Mouse (Mus musculus) embryonic facial prominence, embryonic 12.5 days (tissue): ENCODE data around the gene Gramd4. TPM values are rescaled to one million over a fixed set of nuclear protein-coding genes. Genes with fewer than 3 reads are reported as not detected.

ENCODE experiments used
- ATAC-seq: fragments of 200-750 bp; cut with Nextera tagmentation; 2 replicates; pipeline ENCODE4 v1.8.0; 2017; ENCODE audit not compliant: insufficient number of reproducible peaks, insufficient read depth, low FRiP score, low TSS enrichment
- H3K27ac ChIP-seq: fragments of 300-500 bp; sonication (generic); 2 replicates; pipeline ENCODE4 v1.5.1; 2016; ENCODE audit warnings: mild to moderate bottlenecking
- H3K27me3 ChIP-seq: fragments of 300-500 bp; sonication (generic); 2 replicates; pipeline ENCODE4 v1.6.1; 2016; ENCODE audit warnings: mild to moderate bottlenecking, moderate library complexity
- H3K36me3 ChIP-seq: fragments of 300-500 bp; sonication (generic); 2 replicates; pipeline ENCODE4 v1.6.1; 2016; ENCODE audit warnings: mild to moderate bottlenecking
- H3K4me1 ChIP-seq: fragments of 300-500 bp; sonication (generic); 2 replicates; pipeline ENCODE4 v1.6.1; 2016
- H3K4me2 ChIP-seq: fragments of 300-500 bp; sonication (generic); replicated peaks from 2 replicates; pipeline ENCODE4 v1.6.1; 2016; ENCODE audit warnings: mild to moderate bottlenecking, moderate library complexity
- H3K4me3 ChIP-seq: fragments of 300-500 bp; sonication (generic); 2 replicates; pipeline ENCODE4 v1.5.1; 2016; ENCODE audit warnings: mild to moderate bottlenecking
- H3K9ac ChIP-seq: fragments of 300-500 bp; sonication (generic); 2 replicates; pipeline ENCODE4 v1.6.1; 2016; ENCODE audit warnings: mild to moderate bottlenecking, moderate library complexity
- H3K9me3 ChIP-seq: fragments of 300-500 bp; sonication (generic); 2 replicates; pipeline ENCODE4 v1.6.1; 2016; ENCODE audit warnings: mild to moderate bottlenecking, moderate library complexity
- WGBS: fragments of 180-500 bp; shearing (Covaris S2); methylation state at CpG from one replicate; pipeline ENCODE4 v1.1.7; 2016; 5-methylcytosine and 5-hydroxymethylcytosine counted together
- polyA plus RNA-seq: library from polyadenylated mRNA; unstranded; fragments of >200 nt; fragmentation: Nextera tagmentation; extraction: Ambion mirVana; gene quantifications from 2 replicates; pipeline ENCODE4 v1.2.1, GENCODE M21; 2016

The Gramd4 gene
- polyA plus RNA-seq, 1 experiment from 2014 or later = 19.4 TPM

GRCm38 (mm10) chr15:86109650-86110211 lies 52.2 kb downstream of the Gramd4 start:
- no peak overlapping the region for H3K4me2 ChIP-seq
- H3K27me3 ChIP-seq = no peaks in the 10 kb centered on the region
- no peak overlapping the region for H3K4me3 ChIP-seq
- H3K36me3 ChIP-seq = no peaks in the 10 kb centered on the region
- H3K9ac ChIP-seq = no peak overlapping the region
- no peaks in the 10 kb centered on the region for H3K9me3 ChIP-seq
- no peak for ATAC-seq
- WGBS = 77% methylated on average over 8 of the region's 8 CpGs
- H3K4me1 ChIP-seq = peaks cover 15% of the 10 kb centered on the region
- no peak overlapping the region for H3K27ac ChIP-seq

DNA sequence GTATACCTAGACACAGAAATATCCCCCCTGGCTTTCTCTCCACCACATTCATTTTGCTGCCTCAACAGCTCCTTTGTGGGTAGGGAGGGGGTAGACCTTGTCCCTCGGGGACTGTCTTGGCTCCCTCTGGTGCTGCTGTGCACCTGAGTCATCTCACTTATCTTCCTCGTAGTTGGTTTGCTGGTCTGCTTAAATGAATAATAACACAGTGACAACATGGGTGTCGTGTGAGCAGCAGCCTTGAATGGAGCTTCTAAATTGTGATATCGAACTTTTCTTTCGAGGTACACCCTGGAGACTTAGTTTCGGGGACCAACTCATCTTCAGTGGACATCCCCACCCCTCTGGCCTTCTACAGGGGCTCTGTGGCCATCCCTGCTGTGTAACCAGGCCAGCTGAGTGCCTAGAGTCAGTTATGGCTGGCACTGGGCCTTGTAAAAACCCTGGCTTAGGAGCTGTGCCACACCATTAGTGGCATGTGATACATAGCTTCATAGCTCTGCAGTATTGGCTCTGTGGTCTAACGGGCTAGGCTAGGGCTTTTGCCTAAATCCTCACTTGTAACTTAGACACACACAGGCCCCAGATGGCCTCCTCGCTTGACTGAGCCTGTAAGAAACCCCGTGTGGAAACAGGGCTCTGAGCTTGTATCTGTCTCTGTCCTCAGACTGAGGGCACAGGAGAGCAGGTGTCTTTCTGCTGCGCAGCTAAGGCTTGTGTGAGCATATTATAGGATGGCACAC lies 53.0 kb downstream of the Gramd4 start:
- 79% methylated on average over 10 of the region's 10 CpGs for WGBS
- no peak for ATAC-seq
- Histone ChIP-seq H3K4me2 (no peak overlapping the region), H3K4me1 (peaks cover 15% of the 10 kb centered on the region), H3K9me3 (no peaks in the 10 kb centered on the region), H3K9ac (no peak overlapping the region), H3K4me3 (no peak overlapping the region), H3K27ac (no peak overlapping the region), H3K36me3 (no peaks in the 10 kb centered on the region), H3K27me3 (no peaks in the 10 kb centered on the region)

GRCm38 (mm10) chr15:86112707-86113341 lies 55.3 kb downstream of the Gramd4 start:
- Histone ChIP-seq H3K9ac (no peak overlapping the region), H3K9me3 (no peaks in the 10 kb centered on the region), H3K4me3 (no peak overlapping the region), H3K4me1 (peaks cover 15% of the 10 kb centered on the region), H3K27ac (peak overlapping the region; percentile 47; the same call in 1 of the 2 replicates), H3K27me3 (no peaks in the 10 kb centered on the region), H3K4me2 (no peak overlapping the region), H3K36me3 (no peaks in the 10 kb centered on the region)
- WGBS = 8% methylated on average over 10 of the region's 10 CpGs
- ATAC-seq = no peak

GRCm38 (mm10) chr15:86113342-86113710 lies 55.8 kb downstream of the Gramd4 start:
- peaks cover 2% of the 10 kb centered on the region; the same call in 1 of the 2 replicates for H3K36me3 ChIP-seq

GRCm38 (mm10) chr15:86116421-86116820 lies 58.9 kb downstream of the Gramd4 start:
- H3K4me1 ChIP-seq = peaks cover 15% of the 10 kb centered on the region
- H3K36me3 ChIP-seq = peaks cover 21% of the 10 kb centered on the region; the same call in 1 of the 2 replicates
- H3K27me3 ChIP-seq = no peaks in the 10 kb centered on the region
- H3K4me3 ChIP-seq = no peak overlapping the region
- 63% methylated on average over 5 of the region's 5 CpGs for WGBS
- H3K4me2 ChIP-seq = no peak overlapping the region
- H3K27ac ChIP-seq = no peak overlapping the region
- no peaks in the 10 kb centered on the region for H3K9me3 ChIP-seq
- no peak for ATAC-seq
- H3K9ac ChIP-seq = no peak overlapping the region

More at GRCm38 (mm10) chr15:86113342-86113710, 55.8 kb downstream of the Gramd4 start:
- Histone ChIP-seq H3K27ac (0 out of 2 replicates have a peak overlapping the region, but pooled peaks have one; percentile 47), H3K4me3 (no peak overlapping the region), H3K9me3 (no peaks in the 10 kb centered on the region), H3K27me3 (no peaks in the 10 kb centered on the region), H3K4me2 (0 out of 2 replicates have a peak overlapping the region, but pooled peaks have one; percentile 15), H3K4me1 (peaks cover 15% of the 10 kb centered on the region), H3K9ac (no peak overlapping the region)
- ATAC-seq = no peak
- WGBS = 7% methylated on average over 9 of the region's 9 CpGs

- Histone ChIP-seq H3K9me3 (no peaks in the 10 kb centered on the region), H3K9ac (no peak overlapping the region), H3K4me3 (no peak overlapping the region), H3K27ac (no peak overlapping the region), H3K27me3 (no peaks in the 10 kb centered on the region), H3K4me2 (no peak overlapping the region), H3K36me3 (peaks cover 30% of the 10 kb centered on the region), H3K4me1 (peaks cover 13% of the 10 kb centered on the region)
- 57% methylated on average over 15 of the region's 15 CpGs for WGBS
- no peak for ATAC-seq
These were observed 59.9 kb downstream of the Gramd4 start for GRCm38 (mm10) chr15:86117115-86118100.

DNA sequence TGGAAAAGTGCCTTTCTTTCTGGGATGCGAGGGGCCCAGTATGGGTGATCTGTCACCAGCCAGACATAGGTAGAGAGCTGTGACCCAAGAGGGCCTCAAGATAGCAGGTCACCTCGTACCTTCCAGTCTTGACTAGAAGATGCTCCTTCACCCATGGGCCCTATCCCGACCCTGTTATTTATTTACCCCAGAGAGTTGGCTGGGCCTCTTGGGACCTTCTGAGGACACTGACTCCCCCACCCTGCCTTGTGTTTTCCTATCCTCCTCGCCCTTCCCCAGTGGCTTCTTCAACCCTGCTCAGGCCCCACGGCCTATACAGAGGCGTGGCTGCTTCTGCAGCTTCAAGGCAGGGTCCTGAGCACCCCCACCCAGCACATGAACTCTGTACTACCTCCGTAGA lies 61.7 kb downstream of the Gramd4 start:
- no peak for ATAC-seq
- no peaks in the 10 kb centered on the region for H3K4me1 ChIP-seq
- 90% methylated on average over 7 of the region's 7 CpGs for WGBS
- no peak overlapping the region for H3K9ac ChIP-seq
- H3K27ac ChIP-seq = no peak overlapping the region
- H3K4me2 ChIP-seq = no peak overlapping the region
- H3K9me3 ChIP-seq = no peaks in the 10 kb centered on the region
- H3K36me3 ChIP-seq = peaks cover 41% of the 10 kb centered on the region
- no peak overlapping the region for H3K4me3 ChIP-seq
- H3K27me3 ChIP-seq = no peaks in the 10 kb centered on the region

- no peaks in the 10 kb centered on the region for H3K9me3 ChIP-seq
- peaks cover 46% of the 10 kb centered on the region for H3K36me3 ChIP-seq
- H3K4me1 ChIP-seq = 0 out of 2 replicates have a peak, but pooled peaks cover 2% of the 10 kb centered on the region
- 88% methylated on average over 9 of the region's 9 CpGs for WGBS
- no peak for ATAC-seq
- H3K27me3 ChIP-seq = no peaks in the 10 kb centered on the region
- H3K4me2 ChIP-seq = no peak overlapping the region
- no peak overlapping the region for H3K27ac ChIP-seq
- no peak overlapping the region for H3K9ac ChIP-seq
- H3K4me3 ChIP-seq = no peak overlapping the region
These were observed 64.9 kb downstream of the Gramd4 start for GRCm38 (mm10) chr15:86122261-86122949.

- 89% methylated on average over 4 of the region's 4 CpGs for WGBS
- H3K4me1 ChIP-seq = 0 out of 2 replicates have a peak, but pooled peaks cover 2% of the 10 kb centered on the region
- no peak overlapping the region for H3K4me3 ChIP-seq
- no peak overlapping the region for H3K9ac ChIP-seq
- H3K4me2 ChIP-seq = no peak overlapping the region
- no peak overlapping the region for H3K27ac ChIP-seq
- no peak for ATAC-seq
- H3K27me3 ChIP-seq = no peaks in the 10 kb centered on the region
- no peaks in the 10 kb centered on the region for H3K9me3 ChIP-seq
- peaks cover 53% of the 10 kb centered on the region for H3K36me3 ChIP-seq
These were observed 65.9 kb downstream of the Gramd4 start for GRCm38 (mm10) chr15:86123409-86123808.

DNA sequence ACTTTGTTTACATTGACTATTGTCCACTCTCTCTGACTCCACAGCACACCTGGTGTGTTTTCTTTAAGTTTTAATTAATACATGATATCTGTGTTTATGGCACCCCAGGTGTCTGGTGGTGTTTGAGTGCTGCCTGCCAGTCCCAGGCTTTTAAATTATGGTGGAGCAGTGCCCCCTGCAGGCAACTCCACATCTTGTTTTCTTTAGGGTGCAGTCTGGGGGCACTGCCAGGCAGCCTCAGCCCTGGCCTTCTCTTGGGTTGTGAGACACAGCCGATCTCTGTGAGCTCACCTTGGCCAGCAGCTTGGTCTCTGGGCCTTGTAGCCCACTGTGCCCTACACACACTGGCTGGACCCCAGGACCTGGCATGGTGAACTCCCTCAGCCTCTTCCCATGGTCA lies 66.9 kb downstream of the Gramd4 start:
- H3K36me3 ChIP-seq = peaks cover 57% of the 10 kb centered on the region
- no peak for ATAC-seq

More for the DNA sequence above, 66.9 kb downstream of the Gramd4 start:
- Histone ChIP-seq H3K27me3 (no peaks in the 10 kb centered on the region), H3K4me1 (0 out of 2 replicates have a peak, but pooled peaks cover 2% of the 10 kb centered on the region), H3K9me3 (no peaks in the 10 kb centered on the region), H3K27ac (no peak overlapping the region), H3K4me2 (no peak overlapping the region), H3K4me3 (no peak overlapping the region), H3K9ac (no peak overlapping the region)
- 58% methylated on average over 1 of the region's 1 CpGs for WGBS
